Mouse (Mus musculus): Measurements from ENCODE around the gene Zdhhc4.

DNA sequence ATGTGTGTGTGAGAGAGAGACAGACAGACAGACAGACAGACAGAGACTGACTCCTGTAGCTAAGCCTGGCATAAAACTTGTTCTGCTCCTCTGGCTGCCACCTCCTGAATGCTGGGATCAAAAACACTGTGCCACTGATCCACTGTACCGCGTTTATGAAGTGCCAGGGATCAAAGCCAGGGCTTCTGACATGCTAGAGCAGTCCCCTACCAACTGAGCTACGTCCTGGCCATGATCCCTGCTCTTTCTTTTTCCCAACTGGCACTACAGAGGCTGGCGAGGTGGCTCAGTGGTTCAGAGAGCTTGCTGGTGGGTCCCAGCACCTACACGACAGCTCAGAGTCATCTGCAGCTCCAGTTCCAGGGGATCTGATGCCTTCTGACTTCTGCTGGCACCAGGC, 53.3 kb downstream of the Zdhhc4 start:
- no peak for TF ChIP-seq CTCF (IDR thresholded peaks at IDR 0.05; ENCODE audit: low read depth)
- TF ChIP-seq EP300 (IDR thresholded peaks at IDR 0.05; ENCODE audit: low read depth), result no peak
